Mouse (Mus musculus) midbrain, embryonic 13.5 days (tissue): ENCODE measurements around the gene Areg. TPM values are rescaled to one million over a fixed set of nuclear protein-coding genes. Genes with fewer than 3 reads are reported as not detected.

Source experiments
- ATAC-seq: fragments of 200-750 bp; cut with Nextera tagmentation; 2 replicates; pipeline ENCODE4 v1.8.0; 2017; ENCODE audit warnings: mild to moderate bottlenecking, moderate TSS enrichment, moderate library complexity
- H3K27ac ChIP-seq: fragments of 300-500 bp; sonication (generic); 2 replicates; pipeline ENCODE4 v1.5.1; 2015; ENCODE audit warnings: inconsistent platforms, mild to moderate bottlenecking, moderate library complexity
- H3K27me3 ChIP-seq: fragments of 300-500 bp; sonication (generic); 2 replicates; pipeline ENCODE4 v1.6.1; 2015; ENCODE audit warnings: mild to moderate bottlenecking, inconsistent platforms
- H3K36me3 ChIP-seq: fragments of 300-500 bp; sonication (generic); 2 replicates; pipeline ENCODE4 v1.6.1; 2015; ENCODE audit warnings: mild to moderate bottlenecking, inconsistent platforms
- H3K4me1 ChIP-seq: fragments of 300-500 bp; sonication (generic); replicated peaks from 2 replicates; pipeline ENCODE4 v1.6.1; 2015; ENCODE audit warnings: inconsistent platforms
- H3K4me2 ChIP-seq: fragments of 300-500 bp; sonication (generic); replicated peaks from 2 replicates; pipeline ENCODE4 v1.6.1; 2015; ENCODE audit warnings: moderate library complexity, mild to moderate bottlenecking, inconsistent platforms
- H3K4me3 ChIP-seq: fragments of 300-500 bp; sonication (generic); replicated peaks from 2 replicates; pipeline ENCODE4 v1.5.1; 2015; ENCODE audit warnings: mild to moderate bottlenecking, inconsistent platforms
- H3K9ac ChIP-seq: fragments of 300-500 bp; sonication (generic); replicated peaks from 2 replicates; pipeline ENCODE4 v1.6.1; 2015; ENCODE audit warnings: mild to moderate bottlenecking, inconsistent platforms
- H3K9me3 ChIP-seq: fragments of 300-500 bp; sonication (generic); 2 replicates; pipeline ENCODE4 v1.6.1; 2016; ENCODE audit warnings: mild to moderate bottlenecking, inconsistent platforms
- WGBS: fragments of 180-500 bp; shearing (Covaris S2); methylation state at CpG from one replicate; pipeline ENCODE4 v1.1.7; 2015; 5-methylcytosine and 5-hydroxymethylcytosine counted together
- polyA plus RNA-seq: library from polyadenylated mRNA; unstranded; fragments of >200 nt; fragmentation: Nextera tagmentation; extraction: Ambion mirVana; gene quantifications from 2 replicates; pipeline ENCODE4 v1.2.1, GENCODE M21; 2015

Areg gene
- polyA plus RNA-seq = not detected in 2 replicates

DNA sequence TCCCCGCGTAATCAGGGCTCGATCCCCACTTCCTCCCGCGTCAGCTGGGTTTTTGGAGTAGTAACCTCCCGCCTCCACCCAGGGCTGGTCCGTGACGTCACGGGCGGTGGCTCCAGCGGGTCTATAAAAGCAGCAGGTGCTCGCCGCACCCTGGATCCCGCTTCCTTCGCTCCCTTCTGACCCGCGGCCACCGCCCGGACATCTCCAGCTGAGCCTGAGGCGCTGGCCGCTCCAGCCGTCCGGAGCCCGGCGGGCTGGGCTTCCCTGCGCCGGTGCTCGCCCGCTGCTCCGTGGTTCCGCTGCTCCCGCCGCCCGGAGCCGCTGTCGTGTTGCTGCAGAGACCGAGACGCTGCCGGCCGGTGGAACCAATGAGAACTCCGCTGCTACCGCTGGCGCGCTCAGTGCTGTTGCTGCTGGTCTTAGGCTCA, at the start of gene Areg:
Gene Areg, plus strand, starts transcription at position 154 of the 428 bp plus-strand sequence.
- H3K9ac ChIP-seq = peak within 1 kb of the TSS; percentile 67

DNA sequence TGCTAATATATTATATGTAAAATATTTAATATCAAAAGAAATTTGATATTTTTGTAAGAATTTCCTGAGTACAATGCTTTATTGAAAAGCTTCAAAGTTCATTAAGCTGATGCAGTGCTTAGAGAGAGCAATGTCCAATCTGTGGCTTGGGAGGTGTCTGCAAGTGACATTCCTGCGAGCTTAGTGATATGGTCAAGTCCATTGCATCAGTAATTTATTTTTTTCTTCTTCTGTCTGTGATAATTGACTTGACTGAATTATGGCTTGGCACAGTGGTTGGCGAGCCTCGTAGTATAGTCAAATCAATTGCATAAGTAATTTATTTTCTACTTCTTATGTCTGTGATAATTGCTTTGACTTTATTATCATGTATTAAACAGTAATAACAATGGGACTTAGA, 49.1 kb upstream of the Areg start:
- Histone ChIP-seq H3K9me3 (no peaks in the 10 kb centered on the region), H3K4me3 (no peak overlapping the region), H3K9ac (no peak overlapping the region), H3K4me1 (no peaks in the 10 kb centered on the region), H3K27me3 (no peaks in the 10 kb centered on the region), H3K4me2 (no peak overlapping the region), H3K27ac (no peak overlapping the region), H3K36me3 (no peaks in the 10 kb centered on the region)
- no peak for ATAC-seq
- 83% methylated on average over 3 of the region's 3 CpGs for WGBS

More for the DNA sequence above, at the start of gene Areg:
- ATAC-seq = peak; percentile 95
- WGBS = under 1% methylated on average over 44 of the region's 44 CpGs
- Histone ChIP-seq H3K36me3 (no peaks in the 10 kb centered on the region), H3K27ac (no peak within 1 kb of the TSS), H3K27me3 (peaks cover 31% of the 10 kb centered on the region), H3K9me3 (no peaks in the 10 kb centered on the region), H3K4me3 (peak within 1 kb of the TSS; percentile 61), H3K4me2 (peak within 1 kb of the TSS; percentile 84), H3K4me1 (peaks cover 8% of the 10 kb centered on the region)

DNA sequence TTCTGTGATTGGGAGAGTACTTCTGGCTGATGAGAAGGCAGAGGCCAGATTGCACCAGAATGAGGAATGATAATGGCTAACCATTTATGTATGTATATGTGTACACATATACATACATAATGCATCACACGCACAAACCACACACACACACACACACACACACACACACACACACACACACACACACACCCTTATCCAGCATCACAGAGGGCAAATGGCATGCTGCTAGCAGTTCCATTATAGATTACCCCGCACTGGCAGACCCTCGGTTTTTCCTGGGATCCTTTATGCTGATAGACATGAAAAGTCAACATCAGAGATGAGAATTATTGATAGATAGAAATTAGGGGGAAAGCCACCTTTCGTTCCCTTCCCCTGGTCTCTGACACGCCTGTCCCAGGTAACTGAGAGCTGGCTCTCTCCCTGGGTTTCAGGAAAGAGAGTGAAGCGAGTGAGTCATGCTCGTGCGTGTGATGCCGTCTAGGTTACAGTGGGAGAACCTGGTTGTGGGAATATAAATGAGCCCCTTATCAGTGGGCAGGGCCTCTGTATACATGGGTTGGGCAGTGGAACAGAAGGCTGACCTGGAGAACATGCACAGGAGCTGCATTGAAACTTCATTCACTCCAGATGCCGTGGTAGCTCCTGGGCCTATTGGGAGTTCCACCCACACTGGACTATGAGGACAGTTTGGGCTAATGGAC, 41.3 kb upstream of the Areg start:
- Histone ChIP-seq H3K4me1 (no peaks in the 10 kb centered on the region), H3K9ac (no peak overlapping the region), H3K4me2 (no peak overlapping the region), H3K36me3 (no peaks in the 10 kb centered on the region), H3K4me3 (no peak overlapping the region), H3K27ac (no peak overlapping the region), H3K27me3 (no peaks in the 10 kb centered on the region), H3K9me3 (no peaks in the 10 kb centered on the region)
- no peak for ATAC-seq
- 91% methylated on average over 10 of the region's 10 CpGs for WGBS

DNA sequence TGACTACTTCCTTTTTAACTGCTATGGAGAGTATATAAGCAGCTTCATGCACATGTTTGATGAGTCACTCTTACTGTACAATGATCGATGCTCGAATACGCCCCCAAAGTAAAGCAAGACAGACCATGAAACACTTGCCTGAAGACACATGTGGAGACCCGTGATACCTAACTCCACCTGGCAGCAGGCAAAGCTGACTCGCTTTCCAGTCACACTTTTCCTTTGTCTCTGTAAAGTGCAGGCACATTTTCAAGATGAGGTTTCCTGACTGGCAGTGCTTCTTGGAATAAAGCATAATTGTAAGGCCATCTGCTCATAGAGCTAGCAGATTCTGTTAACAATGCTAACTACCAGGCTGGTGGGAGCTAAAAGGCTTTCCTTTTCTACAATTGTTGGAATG, 37.7 kb upstream of the Areg start:
- H3K27ac ChIP-seq = no peak overlapping the region
- no peaks in the 10 kb centered on the region for H3K9me3 ChIP-seq
- no peaks in the 10 kb centered on the region for H3K4me1 ChIP-seq
- no peaks in the 10 kb centered on the region for H3K27me3 ChIP-seq
- WGBS = 94% methylated on average over 5 of the region's 5 CpGs
- no peak overlapping the region for H3K4me3 ChIP-seq
- H3K9ac ChIP-seq = no peak overlapping the region
- no peak overlapping the region for H3K4me2 ChIP-seq
- ATAC-seq = no peak
- no peaks in the 10 kb centered on the region for H3K36me3 ChIP-seq

DNA sequence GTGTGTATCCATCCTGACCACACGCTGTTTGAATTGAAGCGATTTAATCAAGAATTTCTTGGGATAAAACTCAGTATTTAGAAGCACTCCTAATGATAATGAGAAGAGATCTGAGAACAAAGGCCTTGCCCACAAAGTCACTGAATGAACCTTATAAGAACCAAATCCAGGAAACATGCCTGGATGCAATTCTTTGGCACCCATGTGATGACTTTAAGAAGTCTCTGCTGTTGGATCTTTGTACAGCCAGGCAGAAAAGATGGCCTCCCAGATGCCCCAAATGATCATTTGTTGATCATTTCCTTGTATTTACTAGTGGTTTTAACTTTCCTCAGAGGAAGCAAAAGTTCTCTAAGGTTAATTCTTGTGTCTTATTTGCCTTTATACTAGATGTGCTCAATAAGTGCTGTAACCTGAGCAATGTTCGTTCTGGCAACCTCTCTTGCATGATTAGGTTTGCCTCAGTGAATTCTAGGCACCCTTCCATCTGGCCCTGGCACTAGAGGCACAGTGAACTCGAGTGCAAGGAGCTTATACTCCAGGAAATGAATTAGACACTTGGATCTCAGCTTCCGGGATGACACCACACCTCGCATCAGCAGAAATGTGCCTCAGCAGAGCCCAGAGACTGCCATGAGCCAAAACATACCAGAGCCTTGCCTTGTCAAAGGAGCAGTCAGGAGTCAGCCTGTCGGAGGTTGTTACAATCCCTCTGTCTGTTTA, 35.3 kb upstream of the Areg start:
- no peaks in the 10 kb centered on the region for H3K4me1 ChIP-seq
- H3K4me2 ChIP-seq = no peak overlapping the region
- 85% methylated on average over 7 of the region's 7 CpGs for WGBS
- ATAC-seq = no peak
- no peak overlapping the region for H3K4me3 ChIP-seq
- no peaks in the 10 kb centered on the region for H3K9me3 ChIP-seq
- H3K27me3 ChIP-seq = no peaks in the 10 kb centered on the region
- no peak overlapping the region for H3K9ac ChIP-seq
- no peak overlapping the region for H3K27ac ChIP-seq
- H3K36me3 ChIP-seq = no peaks in the 10 kb centered on the region

DNA sequence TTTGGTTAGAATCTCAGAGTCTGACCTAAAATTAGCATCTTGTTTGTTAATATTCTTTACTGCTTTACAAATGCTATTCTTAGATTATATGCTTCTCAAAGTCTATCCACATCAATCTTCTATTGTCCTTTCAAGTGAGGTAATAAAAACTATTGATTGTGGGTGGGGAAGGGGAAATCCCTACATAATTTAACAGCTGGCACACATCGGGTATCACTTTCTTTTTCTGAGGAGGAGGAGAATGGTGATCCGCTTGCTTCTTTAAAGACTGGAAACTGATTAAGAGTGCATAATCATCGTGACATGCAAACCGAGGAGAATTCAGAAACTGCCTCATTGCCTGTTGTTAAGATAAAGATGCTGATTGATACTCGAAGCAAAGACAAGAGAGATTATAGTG, 33.2 kb upstream of the Areg start:
- Histone ChIP-seq H3K9ac (no peak overlapping the region), H3K27ac (no peak overlapping the region), H3K4me1 (no peaks in the 10 kb centered on the region), H3K9me3 (no peaks in the 10 kb centered on the region), H3K4me3 (no peak overlapping the region), H3K36me3 (no peaks in the 10 kb centered on the region), H3K27me3 (no peaks in the 10 kb centered on the region), H3K4me2 (no peak overlapping the region)
- WGBS = 58% methylated on average over 5 of the region's 5 CpGs
- ATAC-seq = no peak

DNA sequence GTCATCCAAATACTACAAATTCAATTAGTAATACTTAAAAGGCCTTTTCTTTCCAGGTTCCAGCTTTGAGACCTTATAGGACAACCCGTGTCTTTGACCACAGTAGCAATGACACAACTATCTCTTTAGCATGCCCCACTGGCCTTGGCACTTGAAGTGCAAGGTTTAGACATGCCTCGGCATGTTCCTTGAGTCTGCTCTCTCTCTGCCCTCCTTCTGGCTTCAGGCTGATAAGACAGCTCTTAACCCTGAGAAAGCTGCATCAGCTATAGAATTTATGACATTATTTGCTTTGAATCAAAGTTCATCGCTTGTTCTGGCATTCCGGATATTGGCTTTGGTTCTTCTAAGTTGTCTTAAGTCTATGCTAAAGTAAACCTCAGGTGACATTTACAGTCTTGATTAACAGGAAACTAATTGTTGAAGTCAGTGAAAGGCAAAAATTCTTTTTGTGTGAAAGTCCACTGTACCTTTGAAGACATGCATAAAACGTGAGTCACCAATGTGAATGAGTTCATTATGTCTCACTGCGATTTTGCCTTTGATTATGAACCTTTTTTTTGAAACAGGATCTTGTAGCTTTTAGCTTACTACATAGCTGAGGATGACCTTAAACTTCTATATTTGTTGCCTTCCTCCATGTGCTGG, 29.3 kb upstream of the Areg start:
- 92% methylated on average over 6 of the region's 6 CpGs for WGBS
- ATAC-seq = no peak

DNA sequence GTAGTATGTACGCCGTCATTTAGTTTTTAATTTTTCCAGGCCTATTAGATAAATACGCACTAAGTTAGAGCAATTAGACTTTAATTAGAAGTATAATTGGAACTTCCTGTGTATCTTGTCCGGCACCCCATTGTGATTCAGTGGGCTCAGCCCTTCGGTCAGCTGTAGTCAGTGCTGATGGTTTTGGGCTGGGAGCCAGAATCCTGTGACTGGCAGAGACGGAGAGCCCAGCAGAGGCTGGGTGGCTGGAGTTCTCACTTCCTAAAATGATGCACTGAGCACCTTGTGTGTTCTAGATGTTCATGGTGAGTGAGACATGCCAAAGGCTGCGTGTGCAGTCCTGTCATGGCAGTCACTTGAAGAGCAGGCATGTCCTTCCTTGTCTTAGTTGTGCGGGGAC, 28.4 kb upstream of the Areg start:
- WGBS = 86% methylated on average over 8 of the region's 8 CpGs
- Histone ChIP-seq H3K4me2 (no peak overlapping the region), H3K4me1 (no peaks in the 10 kb centered on the region), H3K27me3 (no peaks in the 10 kb centered on the region), H3K9me3 (no peaks in the 10 kb centered on the region), H3K27ac (no peak overlapping the region), H3K4me3 (no peak overlapping the region), H3K9ac (no peak overlapping the region), H3K36me3 (no peaks in the 10 kb centered on the region)
- ATAC-seq = no peak

More for the DNA sequence above, 29.3 kb upstream of the Areg start:
- Histone ChIP-seq H3K27ac (no peak overlapping the region), H3K4me2 (no peak overlapping the region), H3K36me3 (no peaks in the 10 kb centered on the region), H3K9me3 (no peaks in the 10 kb centered on the region), H3K4me1 (no peaks in the 10 kb centered on the region), H3K9ac (no peak overlapping the region), H3K27me3 (no peaks in the 10 kb centered on the region), H3K4me3 (no peak overlapping the region)

DNA sequence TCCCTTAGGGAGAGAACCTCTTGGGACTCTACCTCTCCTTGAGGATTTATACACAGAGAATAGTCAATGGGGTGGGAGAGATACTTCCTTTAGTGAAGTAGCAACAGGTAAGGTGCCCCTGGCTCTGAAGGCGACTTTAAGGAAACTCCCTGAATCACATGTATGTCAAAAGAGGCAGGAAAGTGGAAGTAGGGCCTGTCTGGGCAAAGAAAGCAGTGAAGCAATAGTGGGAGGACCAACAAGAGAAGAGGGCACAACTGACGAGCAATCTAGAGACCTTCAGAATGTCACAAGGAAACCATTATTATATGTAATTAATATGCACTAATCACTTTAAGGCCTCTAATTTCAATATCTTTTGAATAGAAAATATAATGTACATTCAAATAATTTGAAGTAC, 25.4 kb upstream of the Areg start:
- Histone ChIP-seq H3K27me3 (no peaks in the 10 kb centered on the region), H3K36me3 (no peaks in the 10 kb centered on the region), H3K4me1 (no peaks in the 10 kb centered on the region), H3K4me2 (no peak overlapping the region), H3K4me3 (no peak overlapping the region), H3K9ac (no peak overlapping the region), H3K27ac (no peak overlapping the region), H3K9me3 (no peaks in the 10 kb centered on the region)
- 88% methylated on average over 2 of the region's 2 CpGs for WGBS
- no peak for ATAC-seq

DNA sequence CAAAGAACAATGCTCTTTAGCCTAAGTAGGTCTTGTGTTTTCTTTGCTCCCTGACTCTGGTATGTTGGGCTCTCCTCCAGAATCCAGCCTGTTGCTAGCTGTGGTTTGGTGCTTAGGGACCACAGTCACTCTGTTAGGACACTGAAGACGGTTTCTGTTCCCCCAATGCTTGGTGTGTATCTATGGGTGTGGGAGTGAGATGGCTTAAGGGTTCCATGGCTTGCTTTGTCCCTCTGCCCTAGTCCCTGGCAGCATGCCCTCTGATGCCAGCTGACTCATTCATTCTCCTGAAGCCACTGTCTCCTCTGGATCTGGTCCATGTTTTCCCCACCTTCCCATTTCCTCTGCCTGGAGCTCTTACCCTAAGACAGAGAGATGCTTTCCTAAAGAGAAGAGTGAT, 24.8 kb upstream of the Areg start:
- Histone ChIP-seq H3K4me1 (no peaks in the 10 kb centered on the region), H3K27ac (no peak overlapping the region), H3K36me3 (no peaks in the 10 kb centered on the region), H3K9ac (no peak overlapping the region), H3K4me2 (no peak overlapping the region), H3K9me3 (no peaks in the 10 kb centered on the region), H3K4me3 (no peak overlapping the region), H3K27me3 (no peaks in the 10 kb centered on the region)
- WGBS = 94% methylated on average over 1 of the region's 1 CpGs
- no peak for ATAC-seq

DNA sequence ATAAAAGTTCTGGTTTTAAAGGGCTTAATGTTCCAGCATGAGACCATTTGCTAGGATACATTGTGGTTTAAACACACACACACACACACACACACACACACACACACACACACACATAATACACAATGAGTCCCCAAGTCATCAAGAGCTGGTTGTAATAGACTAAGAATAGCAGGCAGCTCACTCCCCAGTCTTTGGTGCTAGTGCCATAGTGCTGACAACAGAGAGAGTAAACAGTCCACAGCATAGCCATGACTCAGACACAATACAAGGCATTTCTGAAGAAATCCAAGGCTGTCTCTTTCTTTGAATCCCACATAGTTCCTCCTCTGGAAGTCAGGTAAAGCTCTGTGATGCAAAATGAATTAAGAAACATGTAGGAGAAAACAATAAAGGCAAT, 20.8 kb upstream of the Areg start:
- Histone ChIP-seq H3K27ac (no peak overlapping the region), H3K4me2 (no peak overlapping the region), H3K36me3 (no peaks in the 10 kb centered on the region), H3K9me3 (no peaks in the 10 kb centered on the region), H3K4me1 (no peaks in the 10 kb centered on the region), H3K9ac (no peak overlapping the region), H3K4me3 (no peak overlapping the region), H3K27me3 (no peaks in the 10 kb centered on the region)
- no peak for ATAC-seq

DNA sequence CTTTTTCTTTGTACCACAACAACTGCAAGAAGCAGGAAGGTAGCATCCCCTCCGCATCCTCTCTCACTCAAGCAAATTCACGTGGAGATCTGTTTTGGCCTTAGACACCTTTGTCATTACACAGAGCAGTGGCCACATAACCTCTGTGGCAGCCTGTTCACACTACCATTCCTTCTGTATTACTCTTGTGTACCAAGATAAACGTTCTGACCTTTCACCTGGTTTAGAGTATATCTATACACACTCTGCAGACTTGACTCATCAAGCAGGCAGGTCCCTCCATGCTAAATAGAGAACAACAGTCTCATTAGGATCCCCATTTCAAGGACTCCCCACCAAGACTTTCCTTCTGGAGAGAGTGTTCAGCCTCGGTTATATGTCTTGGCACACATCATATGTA, 16.0 kb upstream of the Areg start:
- Histone ChIP-seq H3K9ac (no peak overlapping the region), H3K36me3 (no peaks in the 10 kb centered on the region), H3K4me2 (no peak overlapping the region), H3K27ac (no peak overlapping the region), H3K27me3 (no peaks in the 10 kb centered on the region), H3K9me3 (no peaks in the 10 kb centered on the region), H3K4me3 (no peak overlapping the region), H3K4me1 (no peaks in the 10 kb centered on the region)
- 85% methylated on average over 4 of the region's 4 CpGs for WGBS
- no peak for ATAC-seq
